Mouse (Mus musculus): ENCODE data around the gene Furin.

DNA sequence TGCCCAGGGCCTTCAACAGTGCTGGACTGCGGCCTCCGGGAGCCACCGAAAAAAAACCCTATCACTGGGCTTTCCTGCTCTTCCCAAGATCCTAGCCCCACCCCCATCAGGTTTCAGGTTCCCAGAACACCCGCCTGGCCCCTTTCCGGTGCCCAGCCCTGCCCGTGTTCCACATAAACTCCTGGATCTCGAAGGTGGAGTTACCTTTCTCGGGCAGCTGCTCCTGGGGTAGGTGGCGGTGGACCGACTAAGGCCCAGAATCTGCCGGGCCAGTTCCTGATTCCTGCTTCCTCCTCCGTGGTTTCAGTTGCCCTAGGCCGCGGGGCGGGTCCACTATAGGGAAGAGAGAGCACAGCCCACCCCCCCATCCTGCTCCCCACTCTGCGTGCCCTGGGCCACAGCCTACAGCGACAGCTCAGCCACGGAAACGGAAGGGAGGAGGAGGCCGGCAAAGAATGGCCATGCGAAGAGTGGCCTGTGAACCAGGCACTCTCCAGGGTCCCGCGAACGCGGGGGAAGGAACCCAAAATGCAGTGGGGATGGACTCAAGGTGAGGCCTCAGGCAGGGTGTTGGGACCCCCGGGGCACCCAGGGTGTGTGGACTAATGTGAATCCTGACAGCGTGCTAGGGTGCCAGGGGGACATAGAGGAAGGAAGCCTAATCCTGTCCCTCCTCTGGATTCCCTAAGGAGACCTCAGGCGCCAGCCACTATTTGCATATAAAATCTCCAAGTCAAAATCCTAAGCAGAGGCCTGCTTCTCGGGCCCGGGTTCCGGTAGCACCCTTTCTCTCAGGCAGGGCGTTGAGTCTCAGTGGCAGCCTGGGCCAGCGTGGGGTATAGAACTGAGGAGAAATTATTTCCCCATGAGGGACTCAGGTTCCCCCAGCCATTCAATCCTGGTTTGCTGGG, 17.3 kb downstream of the Furin start, which contains the start of gene Fes:
- TF ChIP-seq GATA1 (IDR thresholded peaks at IDR 0.05; ENCODE audit: borderline replicate concordance, low read length) (no peak), FLI1 (IDR thresholded peaks at IDR 0.05; ENCODE audit: low read length) (no peak)

All from megakaryocyte, embryonic 14.5 days (primary cell).